Mouse (Mus musculus) kidney, embryonic 16.5 days (tissue): ENCODE data around the gene Psd. TPM values are rescaled to one million over a fixed set of nuclear protein-coding genes. Genes with fewer than 3 reads are reported as not detected.

Source experiments
- ATAC-seq: fragments of 200-750 bp; cut with Nextera tagmentation; 2 replicates; pipeline ENCODE4 v1.8.0; 2017; ENCODE audit warnings: moderate TSS enrichment; ENCODE audit not compliant: low FRiP score, low TSS enrichment
- H3K27ac ChIP-seq: fragments of 300-500 bp; sonication (generic); 2 replicates; pipeline ENCODE4 v1.5.1; 2014; ENCODE audit warnings: low read length
- H3K27me3 ChIP-seq: fragments of 300-500 bp; sonication (generic); 2 replicates; pipeline ENCODE4 v1.6.1; 2014; ENCODE audit warnings: low read length, control low read depth, mixed read lengths; ENCODE audit not compliant: insufficient read depth
- H3K36me3 ChIP-seq: fragments of 300-500 bp; sonication (generic); 2 replicates; pipeline ENCODE4 v1.6.1; 2014; ENCODE audit warnings: low read length, control low read depth, mixed read lengths; ENCODE audit not compliant: insufficient read depth
- H3K4me1 ChIP-seq: fragments of 300-500 bp; sonication (generic); 2 replicates; pipeline ENCODE4 v1.6.1; 2014; ENCODE audit warnings: low read length, control low read depth, mixed read lengths; ENCODE audit not compliant: insufficient read depth
- H3K4me2 ChIP-seq: fragments of 300-500 bp; sonication (generic); replicated peaks from 2 replicates; pipeline ENCODE4 v1.6.1; 2014; ENCODE audit warnings: low read depth, low read length
- H3K4me3 ChIP-seq: fragments of 300-500 bp; sonication (generic); 2 replicates; pipeline ENCODE4 v1.5.1; 2014; ENCODE audit warnings: mild to moderate bottlenecking, low read length
- H3K9ac ChIP-seq: fragments of 300-500 bp; sonication (generic); replicated peaks from 2 replicates; pipeline ENCODE4 v1.6.1; 2014; ENCODE audit warnings: low read length
- H3K9me3 ChIP-seq: fragments of 300-500 bp; sonication (generic); 2 replicates; pipeline ENCODE4 v1.6.1; 2016; ENCODE audit warnings: low read length, control low read depth
- WGBS: fragments of 180-500 bp; shearing (Covaris S2); extraction: QIAGEN DNeasy Blood & Tissue Kit; methylation state at CpG from one replicate; pipeline ENCODE4 v1.1.7; 2014; 5-methylcytosine and 5-hydroxymethylcytosine counted together
- polyA plus RNA-seq: library from polyadenylated mRNA; unstranded; fragments of >200 nt; fragmentation: Nextera tagmentation; extraction: Ambion mirVana; gene quantifications from 2 replicates; pipeline ENCODE4 v1.2.1, GENCODE M21; 2015

The Psd gene
- polyA plus RNA-seq, 1 experiment from 2014 or later: 5.4 TPM

DNA sequence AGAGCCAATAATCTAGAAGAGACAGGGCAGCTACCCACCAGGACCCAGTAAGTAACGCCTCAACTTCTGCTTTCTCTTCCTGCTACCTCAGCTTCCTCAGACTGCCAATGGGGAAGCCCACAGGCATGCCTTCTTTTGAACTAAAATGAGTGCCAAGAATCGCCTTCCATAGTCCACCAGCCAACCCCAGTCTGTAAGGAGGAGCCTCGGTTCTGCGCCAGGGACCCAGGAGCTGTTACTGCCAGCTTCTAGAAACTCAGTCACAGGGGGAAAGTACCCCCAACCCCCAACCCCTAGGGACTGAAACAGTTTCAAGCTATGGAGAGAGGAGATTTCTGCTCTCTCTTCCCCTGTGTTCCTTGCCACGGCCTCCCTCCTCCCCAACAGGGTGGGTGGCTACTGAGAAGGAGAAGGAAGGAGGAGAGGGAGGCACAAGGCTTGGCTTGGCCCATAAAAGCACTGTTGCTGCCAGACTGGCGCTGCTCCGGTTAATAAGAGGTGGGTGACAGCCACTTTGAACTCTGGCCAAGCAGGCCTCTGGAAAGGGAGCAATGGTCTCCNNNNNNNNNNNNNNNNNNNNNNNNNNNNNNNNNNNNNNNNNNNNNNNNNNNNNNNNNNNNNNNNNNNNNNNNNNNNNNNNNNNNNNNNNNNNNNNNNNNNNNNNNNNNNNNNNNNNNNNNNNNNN is 12.5 kb upstream of the Psd start:
- ATAC-seq: no peak
- Histone ChIP-seq H3K27me3 (0 out of 2 replicates have a peak, but pooled peaks cover 2% of the 10 kb centered on the region), H3K36me3 (no peaks in the 10 kb centered on the region), H3K4me1 (peaks cover 14% of the 10 kb centered on the region), H3K9ac (peak overlapping the region; percentile 67; the same call in 1 of the 2 replicates), H3K4me3 (peak overlapping the region; percentile 90; the same call in 1 of the 2 replicates), H3K9me3 (no peaks in the 10 kb centered on the region), H3K4me2 (no peak overlapping the region), H3K27ac (no peak overlapping the region; the same call in 1 of the 2 replicates)
- 72% methylated on average over 7 of the region's 7 CpGs for WGBS

GRCm38 (mm10) chr19:46338942-46339286 is 12.0 kb upstream of the Psd start:
- 49% methylated on average over 6 of the region's 6 CpGs for WGBS
- H3K4me1 ChIP-seq: peaks cover 14% of the 10 kb centered on the region
- 0 out of 2 replicates have a peak, but pooled peaks cover 2% of the 10 kb centered on the region for H3K27me3 ChIP-seq
- peak overlapping the region; percentile 66 for H3K4me2 ChIP-seq
- H3K9ac ChIP-seq: peak overlapping the region; percentile 67
- H3K27ac ChIP-seq: peak overlapping the region; percentile 50
- no peaks in the 10 kb centered on the region for H3K9me3 ChIP-seq
- peak; percentile 29 for ATAC-seq
- no peaks in the 10 kb centered on the region for H3K36me3 ChIP-seq
- H3K4me3 ChIP-seq: peak overlapping the region; percentile 90

GRCm38 (mm10) chr19:46338331-46338936 is 11.5 kb upstream of the Psd start, which contains the start of gene Cuedc2:
Gene Cuedc2, minus strand, starts transcription at chr19:46338702.
- H3K27me3 ChIP-seq: no peaks in the 10 kb centered on the region
- H3K9ac ChIP-seq: peak within 1 kb of the TSS; percentile 87
- peak within 1 kb of the TSS; percentile 50 for H3K27ac ChIP-seq

DNA sequence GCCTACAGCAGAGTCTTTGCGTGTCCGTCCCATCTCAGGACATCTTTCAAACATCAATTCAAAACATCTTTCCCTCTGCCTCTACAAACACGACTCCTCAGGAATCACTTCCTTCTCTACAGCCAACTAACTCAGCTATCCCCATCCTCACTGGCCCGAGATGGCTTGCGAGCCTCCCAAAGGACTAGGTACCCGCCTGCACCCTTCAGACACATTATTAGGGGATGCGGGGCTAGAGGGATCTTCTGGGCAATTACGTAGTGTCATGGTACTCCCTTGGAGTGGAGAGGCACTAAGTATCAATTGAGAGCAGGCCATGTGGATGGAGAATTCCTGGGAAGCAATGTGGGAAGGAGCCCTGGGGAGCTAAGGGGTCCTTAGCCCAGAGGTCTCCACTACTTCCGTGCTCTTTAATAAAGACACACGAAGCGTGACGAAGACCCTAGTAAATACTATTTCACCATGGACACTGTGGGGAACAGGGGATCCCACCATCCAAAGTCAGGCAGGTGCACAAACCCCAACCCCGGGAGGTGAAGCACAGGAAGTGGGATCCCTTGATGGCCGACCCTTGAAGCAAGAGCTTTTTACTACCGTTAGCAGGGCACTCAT is 10.9 kb upstream of the Psd start:
- Histone ChIP-seq H3K36me3 (no peaks in the 10 kb centered on the region), H3K4me2 (peak overlapping the region; percentile 66), H3K27ac (0 out of 2 replicates have a peak overlapping the region, but pooled peaks have one; percentile 45), H3K4me3 (peak overlapping the region; percentile 90), H3K4me1 (peaks cover 14% of the 10 kb centered on the region), H3K9ac (peak overlapping the region; percentile 87), H3K9me3 (no peaks in the 10 kb centered on the region), H3K27me3 (no peaks in the 10 kb centered on the region)
- ATAC-seq: 0 out of 2 replicates have a peak, but pooled peaks have one; percentile 2
- WGBS: 32% methylated on average over 15 of the region's 15 CpGs

More at GRCm38 (mm10) chr19:46338331-46338936, 11.5 kb upstream of the Psd start, which contains the start of gene Cuedc2:
- Histone ChIP-seq H3K4me2 (peak within 1 kb of the TSS; percentile 66), H3K9me3 (no peaks in the 10 kb centered on the region), H3K4me3 (peak within 1 kb of the TSS; percentile 90), H3K4me1 (peaks cover 14% of the 10 kb centered on the region), H3K36me3 (no peaks in the 10 kb centered on the region)
- peak; percentile 86 for ATAC-seq
- WGBS: 0% methylated on average over 31 of the region's 31 CpGs

DNA sequence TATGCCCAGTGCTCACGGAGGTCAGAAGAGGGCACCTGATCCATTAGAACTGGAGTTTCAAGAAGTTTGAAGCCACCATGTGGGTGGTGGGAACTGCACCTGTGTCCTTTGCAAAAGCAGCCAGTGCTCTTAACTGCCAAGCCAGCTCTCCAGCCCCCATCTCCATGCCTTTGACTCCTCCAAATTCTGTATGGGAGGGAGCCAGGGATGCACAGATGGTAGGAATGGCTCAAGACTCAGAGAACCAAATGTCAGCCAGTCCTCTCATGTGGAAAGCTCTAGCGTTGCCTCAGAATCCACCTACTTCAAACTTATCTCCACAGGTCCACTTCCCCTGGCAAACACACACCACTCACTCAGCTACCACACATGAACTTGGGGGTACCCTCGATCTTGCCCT is 7.0 kb upstream of the Psd start:
- 83% methylated on average over 3 of the region's 3 CpGs for WGBS

GRCm38 (mm10) chr19:46332721-46333339 is 5.9 kb upstream of the Psd start:
- H3K9me3 ChIP-seq: no peaks in the 10 kb centered on the region
- ATAC-seq: no peak

More for the DNA sequence above, 7.0 kb upstream of the Psd start:
- no peaks in the 10 kb centered on the region for H3K9me3 ChIP-seq
- H3K4me3 ChIP-seq: no peak overlapping the region
- peaks cover 20% of the 10 kb centered on the region for H3K4me1 ChIP-seq
- H3K4me2 ChIP-seq: no peak overlapping the region
- no peak overlapping the region for H3K27ac ChIP-seq
- no peaks in the 10 kb centered on the region for H3K27me3 ChIP-seq
- H3K36me3 ChIP-seq: peaks cover 15% of the 10 kb centered on the region
- H3K9ac ChIP-seq: no peak overlapping the region
- ATAC-seq: no peak

GRCm38 (mm10) chr19:46331936-46332335 is 5.0 kb upstream of the Psd start:
- no peak for ATAC-seq
- H3K9me3 ChIP-seq: no peaks in the 10 kb centered on the region
- H3K9ac ChIP-seq: no peak overlapping the region
- H3K4me2 ChIP-seq: no peak overlapping the region
- 86% methylated on average over 3 of the region's 3 CpGs for WGBS
- H3K27me3 ChIP-seq: peaks cover 7% of the 10 kb centered on the region
- peaks cover 20% of the 10 kb centered on the region for H3K4me1 ChIP-seq
- no peak overlapping the region for H3K4me3 ChIP-seq
- peaks cover 15% of the 10 kb centered on the region for H3K36me3 ChIP-seq
- no peak overlapping the region for H3K27ac ChIP-seq

More at GRCm38 (mm10) chr19:46332721-46333339, 5.9 kb upstream of the Psd start:
- Histone ChIP-seq H3K27ac (no peak overlapping the region), H3K9ac (no peak overlapping the region), H3K4me3 (no peak overlapping the region), H3K4me2 (no peak overlapping the region), H3K27me3 (no peaks in the 10 kb centered on the region), H3K4me1 (peaks cover 20% of the 10 kb centered on the region), H3K36me3 (peaks cover 15% of the 10 kb centered on the region)
- WGBS: 75% methylated on average over 7 of the region's 7 CpGs

DNA sequence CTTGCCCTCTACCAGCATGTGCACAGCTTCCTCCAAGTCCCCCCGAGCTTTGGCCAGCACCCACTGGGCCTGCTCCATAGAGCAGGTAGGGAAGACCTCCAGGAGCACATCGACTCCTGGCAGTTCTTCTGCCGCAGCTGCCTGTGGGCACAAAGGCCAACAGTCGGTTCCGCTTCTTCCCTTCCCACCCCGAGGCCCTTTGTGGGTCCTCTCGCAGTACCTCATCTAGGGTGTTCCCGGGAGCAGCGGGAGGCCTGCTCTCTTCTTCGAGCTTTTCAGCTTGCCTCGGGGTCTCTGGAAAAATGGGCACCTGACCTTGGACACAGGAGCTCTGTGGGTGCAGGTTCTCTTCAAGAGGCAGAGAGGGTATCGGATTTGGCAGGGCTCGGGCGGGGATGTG is 4.4 kb upstream of the Psd start:
- Histone ChIP-seq H3K36me3 (peaks cover 15% of the 10 kb centered on the region), H3K27ac (no peak overlapping the region), H3K9me3 (no peaks in the 10 kb centered on the region), H3K27me3 (peaks cover 13% of the 10 kb centered on the region), H3K9ac (no peak overlapping the region), H3K4me1 (peaks cover 25% of the 10 kb centered on the region), H3K4me3 (no peak overlapping the region), H3K4me2 (no peak overlapping the region)
- ATAC-seq: no peak
- 88% methylated on average over 14 of the region's 14 CpGs for WGBS

DNA sequence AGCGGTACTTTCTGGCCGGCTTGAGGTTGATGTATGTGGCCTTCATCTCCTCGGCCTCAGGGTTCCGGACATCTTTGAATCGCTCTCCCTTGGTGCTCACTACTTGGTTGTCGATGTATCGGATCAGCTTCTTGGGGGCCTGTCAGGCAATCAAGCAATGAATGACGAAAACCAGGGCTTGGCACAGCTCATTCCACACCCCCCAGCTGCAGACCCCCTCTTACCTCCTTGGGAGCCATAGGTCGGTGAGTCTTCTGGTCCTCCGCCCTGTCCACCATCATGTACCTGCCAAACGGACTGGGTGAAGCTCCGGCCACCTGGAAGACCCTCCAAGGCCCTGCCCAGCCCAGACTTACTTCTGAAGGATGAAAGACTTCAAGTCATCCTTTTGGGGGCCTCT is 3.7 kb upstream of the Psd start:
- no peak overlapping the region for H3K27ac ChIP-seq
- WGBS: 90% methylated on average over 12 of the region's 12 CpGs
- peaks cover 25% of the 10 kb centered on the region for H3K4me1 ChIP-seq
- no peak for ATAC-seq
- H3K9ac ChIP-seq: no peak overlapping the region
- peaks cover 19% of the 10 kb centered on the region for H3K27me3 ChIP-seq
- H3K9me3 ChIP-seq: no peaks in the 10 kb centered on the region
- no peak overlapping the region for H3K4me2 ChIP-seq
- no peak overlapping the region for H3K4me3 ChIP-seq
- peaks cover 15% of the 10 kb centered on the region for H3K36me3 ChIP-seq
